Mouse (Mus musculus): ENCODE data around the gene Lpar2. TPM values are rescaled to one million over a fixed set of nuclear protein-coding genes. Genes with fewer than 3 reads are reported as not detected.

Lpar2 gene
- total RNA-seq, 2 experiments from 2014 or later = 2.8 to 3.8 TPM

GRCm38 (mm10) chr8:69864180-69864579 is 42.0 kb downstream of the Lpar2 start:
- DNase-seq (ENCODE audit: low spot score in 2 of 2) = no peak

DNA sequence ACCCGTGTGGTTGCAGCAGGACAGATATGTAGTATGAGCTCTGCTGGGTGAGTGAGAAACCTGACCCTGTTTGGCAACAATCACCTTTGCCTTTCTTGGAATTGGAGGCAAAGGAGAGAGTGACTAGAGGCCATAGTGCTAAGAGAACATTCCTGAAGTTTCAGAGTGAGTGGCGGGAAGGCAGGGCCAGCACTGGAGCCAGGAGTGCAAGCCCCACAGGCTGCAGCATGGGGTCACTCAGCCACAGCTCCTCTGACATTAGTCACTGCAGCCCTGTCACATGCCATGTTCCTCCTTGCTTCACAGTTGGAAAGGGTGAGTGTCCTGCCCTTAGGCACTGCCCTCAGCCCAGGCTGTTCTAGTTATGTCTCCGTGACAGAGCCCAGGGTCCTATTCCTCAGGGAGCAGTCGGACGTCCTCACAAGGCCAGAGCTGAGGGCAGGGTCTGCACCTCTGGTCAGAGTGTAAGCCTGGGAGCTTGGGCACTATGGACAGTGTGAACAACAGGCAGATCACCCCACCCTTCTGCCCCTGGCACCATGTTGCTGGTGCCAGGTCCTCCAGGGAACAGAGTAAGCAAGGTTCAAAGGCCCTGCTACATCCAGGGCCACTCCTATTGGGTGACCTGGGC is 45.6 kb downstream of the Lpar2 start:
- DNase-seq (ENCODE audit: low spot score in 2 of 2) = no peak

- no peak for DNase-seq (ENCODE audit: low spot score in 2 of 2)
Measured at GRCm38 (mm10) chr8:69870003-69870765, 48.0 kb downstream of the Lpar2 start.

- no peak for DNase-seq (ENCODE audit: low spot score in 2 of 2)
Measured at GRCm38 (mm10) chr8:69870907-69871306, 48.7 kb downstream of the Lpar2 start.

GRCm38 (mm10) chr8:69874155-69874554 is 51.9 kb downstream of the Lpar2 start:
- DNase-seq (ENCODE audit: low spot score in 2 of 2) = no peak

DNA sequence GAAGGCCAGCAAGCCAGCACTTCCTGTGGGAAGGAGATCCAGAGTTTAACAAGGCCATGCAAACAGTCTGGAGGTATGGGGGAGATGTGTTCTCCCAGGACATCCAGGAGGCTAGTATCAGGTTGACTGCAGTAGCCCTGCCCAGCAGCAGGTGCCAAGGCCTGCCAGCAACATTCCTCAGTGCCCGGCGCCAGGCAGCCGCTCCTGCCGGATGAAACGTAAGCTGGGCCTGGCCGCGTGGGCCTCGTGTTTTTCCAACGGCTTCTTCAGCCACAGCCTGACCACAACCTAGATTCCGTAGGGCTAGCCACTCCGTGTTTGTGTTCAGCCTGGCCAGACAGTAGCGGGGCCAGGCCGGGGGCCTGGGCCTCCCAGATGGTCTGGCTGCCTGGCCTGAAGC is 52.4 kb downstream of the Lpar2 start:
- no peak for DNase-seq (ENCODE audit: low spot score in 2 of 2)

GRCm38 (mm10) chr8:69876097-69876496 is 53.9 kb downstream of the Lpar2 start:
- DNase-seq (ENCODE audit: low spot score in 2 of 2) = no peak

DNA sequence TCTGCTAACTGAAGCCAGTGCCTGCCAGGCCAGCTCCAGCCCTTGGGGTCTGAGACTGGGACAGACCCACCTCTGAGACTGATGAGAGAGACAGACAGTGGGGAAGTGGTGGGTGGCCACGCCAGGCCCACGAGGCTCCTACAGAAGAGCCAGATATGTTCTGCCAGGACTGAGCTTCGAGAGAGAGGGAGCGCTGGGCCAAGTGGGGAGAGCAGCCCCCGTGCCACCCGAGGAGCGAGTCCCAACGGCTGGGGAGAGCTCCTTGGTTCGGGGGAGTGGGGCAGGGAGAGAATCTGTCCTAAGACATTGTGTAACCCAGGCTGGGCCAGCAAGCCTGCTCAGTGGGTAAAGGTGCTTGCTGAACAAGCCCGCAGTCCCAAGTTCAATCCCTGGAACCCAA is 54.7 kb downstream of the Lpar2 start:
- DNase-seq (ENCODE audit: low spot score in 2 of 2) = no peak

DNA sequence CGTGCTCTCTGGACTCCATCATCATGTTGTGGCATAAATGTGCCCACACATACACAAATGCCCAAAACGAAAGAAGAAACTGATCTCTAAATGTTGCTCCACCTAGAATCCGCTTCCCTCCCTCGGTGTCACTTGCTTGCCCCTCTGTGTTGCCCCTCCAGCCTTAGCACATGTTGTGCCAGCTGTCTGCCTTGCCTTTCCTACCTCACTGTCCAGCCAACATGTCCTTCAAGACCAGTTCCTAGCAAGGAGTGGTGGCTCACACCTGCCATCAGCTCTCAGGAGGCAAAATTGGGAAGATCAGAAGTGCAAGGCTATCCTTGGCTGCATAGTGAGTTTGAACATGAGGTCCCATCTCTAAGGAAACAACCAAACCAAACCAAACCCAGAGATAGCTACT is 55.2 kb downstream of the Lpar2 start:
- DNase-seq (ENCODE audit: low spot score in 2 of 2) = no peak

GRCm38 (mm10) chr8:69877992-69878391 is 55.8 kb downstream of the Lpar2 start:
- DNase-seq (ENCODE audit: low spot score in 2 of 2) = no peak

DNA sequence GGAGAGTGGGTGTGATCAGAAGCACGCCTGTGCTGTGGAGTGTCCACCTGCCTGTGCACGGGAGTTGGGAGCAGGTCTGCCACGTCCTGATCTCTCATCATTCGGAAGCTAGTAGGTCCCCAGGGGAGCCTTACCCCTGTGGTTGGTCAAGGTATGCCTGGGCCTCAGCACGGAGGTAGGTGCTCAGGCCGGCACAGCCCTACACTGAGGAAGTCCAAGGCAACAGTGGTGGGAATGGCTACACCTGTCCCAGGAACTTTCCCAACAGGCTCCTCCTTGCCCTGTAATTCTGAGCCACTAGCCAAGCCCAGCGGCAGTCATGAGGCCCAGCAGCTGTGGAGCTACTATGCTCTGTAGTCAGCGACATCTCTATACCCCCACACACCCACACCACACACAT is 57.4 kb downstream of the Lpar2 start:
- DNase-seq (ENCODE audit: low spot score in 2 of 2) = no peak

Other genes with a start within 250 kb of the Lpar2 start
- 10 to 100 TPM; 21.0 to 21.3 TPM for gene Zfp868, start 196.9 kb upstream of the Lpar2 start, total RNA-seq (2021)
- gene Zfp964, start 167.9 kb upstream of the Lpar2 start, total RNA-seq (2021) = 1 to 10 TPM; 4.5 to 4.9 TPM
- gene Zfp869, start 111.7 kb upstream of the Lpar2 start, total RNA-seq (2021) = 10 to 100 TPM; 26.8 to 28.3 TPM
- 1 to 10 TPM; 5.0 to 6.4 TPM for gene Zfp963, start 72.5 kb upstream of the Lpar2 start, total RNA-seq (2021)
- gene Gm20422, start 47.5 kb upstream of the Lpar2 start, total RNA-seq (2021) = 1 to 10 TPM in 1 of 2 experiments, under 1 TPM in 1; 0.70 to 4.9 TPM
- gene Atp13a1, start 31.3 kb upstream of the Lpar2 start, total RNA-seq (2021) = 10 to 100 TPM; 41.0 to 44.7 TPM
- 10 to 100 TPM; 31.4 to 34.4 TPM for gene Zfp866, start 31.3 kb upstream of the Lpar2 start, total RNA-seq (2021)
- gene Gmip, start 13.8 kb upstream of the Lpar2 start, total RNA-seq (2021) = 10 to 100 TPM; 21.1 to 24.6 TPM
- 1 to 10 TPM; 3.6 to 4.8 TPM for gene Pbx4, start 10.1 kb downstream of the Lpar2 start, total RNA-seq (2021)
- gene Cilp2, start 65.3 kb downstream of the Lpar2 start, total RNA-seq (2021) = 1 to 10 TPM in 1 of 2 experiments, under 1 TPM in 1; 0.50 to 1.4 TPM
- gene Tssk6, start 79.8 kb downstream of the Lpar2 start, total RNA-seq (2021) = under 1 TPM; 0.73 to 0.76 TPM
- 100 to 1,000 TPM; 133 to 137 TPM for gene Ndufa13, start 80.1 kb downstream of the Lpar2 start, total RNA-seq (2021)
- 1 to 10 TPM; 1.6 to 2.3 TPM for gene Yjefn3, start 80.3 kb downstream of the Lpar2 start, total RNA-seq (2021)
- 100 to 1,000 TPM in 1 of 2 experiments, 10 to 100 TPM in 1; 91.5 to 106 TPM for gene Gatad2a, start 174.0 kb downstream of the Lpar2 start, total RNA-seq (2021)
- 10 to 100 TPM; 76.6 to 80.2 TPM for gene Mau2, start 220.3 kb downstream of the Lpar2 start, total RNA-seq (2021)
- gene Sugp1, start 220.4 kb downstream of the Lpar2 start, total RNA-seq (2021) = 10 to 100 TPM; 41.1 to 45.2 TPM